Mouse (Mus musculus) cerebellum, adult 2 months (tissue): ENCODE measurements around the gene Tmem120b. TPM values are rescaled to one million over a fixed set of nuclear protein-coding genes. Genes with fewer than 3 reads are reported as not detected.
A peak's percentile ranks its signal among the peaks of the same experiment; 100 is the strongest.

ENCODE experiments used
- DNase-seq, 2 experiments: peaks; one replicate each; pipeline ENCODE4 v3.0.0; 2021
- H3K27ac ChIP-seq: fragments of 200-500 bp; 2 replicates; pipeline ENCODE4 v1.5.1; 2012; ENCODE audit warnings: low read length, control low read depth, inconsistent platforms; ENCODE audit not compliant: insufficient read depth
- H3K27me3 ChIP-seq: fragments of 200-500 bp; 2 replicates; pipeline ENCODE4 v1.6.1; 2012; ENCODE audit warnings: inconsistent platforms, mild to moderate bottlenecking, low read length, moderate library complexity; ENCODE audit not compliant: control insufficient read depth, insufficient read depth
- H3K4me1 ChIP-seq: fragments of 200-500 bp; 2 replicates; pipeline ENCODE4 v1.6.1; 2011; ENCODE audit warnings: low read length; ENCODE audit not compliant: control insufficient read depth, insufficient read depth
- H3K4me3 ChIP-seq: fragments of 200-500 bp; replicated peaks from 2 replicates; pipeline ENCODE3; 2011; ENCODE audit warnings: mild to moderate bottlenecking, low read depth, low read length, control low read depth; ENCODE audit not compliant: insufficient read depth
- CTCF ChIP-seq: fragments of 200-500 bp; IDR thresholded peaks from 2 replicates; pipeline ENCODE4 v1.5.1; 2011; ENCODE audit warnings: low read depth, mild to moderate bottlenecking, control low read depth, low read length, moderate library complexity, borderline replicate concordance; ENCODE audit not compliant: insufficient read depth
- POLR2A ChIP-seq: fragments of 200-500 bp; IDR thresholded peaks from 2 replicates; pipeline ENCODE4 v1.6.1; 2011; ENCODE audit warnings: low read length, control low read depth, borderline replicate concordance; ENCODE audit not compliant: insufficient read depth
- WGBS: fragments of 180-500 bp; shearing (Covaris S2); methylation state at CpG from one replicate; pipeline ENCODE4 v1.1.7; 2018; 5-methylcytosine and 5-hydroxymethylcytosine counted together
- polyA plus RNA-seq: library from polyadenylated mRNA; depleted of rRNA; stranded (reverse); fragments of >200 nt; gene quantifications from 2 replicates; pipeline ENCODE4 v1.2.3, GENCODE M21; 2012

Gene Tmem120b
- polyA plus RNA-seq, 1 experiment = 21.8 TPM

DNA sequence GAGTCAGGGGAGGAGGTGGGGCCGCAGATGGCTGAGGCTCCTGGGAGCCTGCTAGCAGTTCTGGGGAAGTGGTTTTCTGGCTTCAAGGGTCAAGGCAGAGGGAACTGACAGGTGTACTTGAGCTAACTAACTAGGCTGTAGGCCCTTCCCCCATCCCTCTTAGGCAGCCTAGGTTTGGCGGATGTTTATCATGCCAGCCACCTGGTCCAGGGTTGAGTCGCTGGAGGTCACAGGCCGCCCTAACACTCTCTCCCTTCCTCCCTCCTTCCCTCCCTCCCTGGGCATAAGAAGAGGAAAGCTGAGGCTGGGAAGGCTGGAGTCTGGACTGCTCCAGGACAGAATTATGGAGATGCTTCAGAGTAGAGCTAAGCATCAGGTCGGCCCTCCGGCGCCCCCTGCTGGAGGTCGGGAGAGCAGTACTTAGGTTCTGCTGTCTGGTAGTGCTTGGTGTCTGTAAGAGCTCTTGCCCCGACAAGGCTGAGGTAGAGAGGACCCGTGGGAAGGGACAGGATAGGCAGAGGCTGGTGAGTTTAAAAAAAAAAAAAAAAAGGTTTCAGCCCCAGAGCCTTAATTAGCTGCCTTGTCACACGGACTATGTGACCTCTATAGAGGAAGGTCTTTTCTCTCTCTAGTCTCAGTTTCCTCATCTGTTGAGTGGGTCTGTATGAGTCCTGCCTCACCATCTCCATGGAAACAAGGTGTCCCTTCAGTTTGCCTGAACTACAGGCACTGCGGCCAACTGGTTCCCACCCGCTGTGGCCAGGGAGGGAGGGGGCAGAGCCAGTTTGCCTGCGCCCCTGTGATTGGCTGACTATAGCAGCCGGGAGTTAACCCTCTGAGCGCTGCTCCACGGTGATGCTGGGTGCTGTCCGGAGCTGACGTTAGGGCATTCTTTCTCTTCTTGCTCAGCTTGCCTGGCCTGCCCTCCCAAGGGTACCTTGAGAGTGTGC lies 81.5 kb downstream of the Tmem120b start:
- H3K27ac ChIP-seq = peak overlapping the region; percentile 31; the same call in 1 of the 2 replicates
- H3K4me1 ChIP-seq = peaks cover 26% of the 10 kb centered on the region
- no peaks in the 10 kb centered on the region for H3K27me3 ChIP-seq
- peak; percentile 91 for DNase-seq
- peak overlapping the region; percentile 91 for H3K4me3 ChIP-seq
- TF ChIP-seq POLR2A (no peak), CTCF (peak; percentile 92)
- WGBS = 1% methylated on average over 19 of the region's 19 CpGs

DNA sequence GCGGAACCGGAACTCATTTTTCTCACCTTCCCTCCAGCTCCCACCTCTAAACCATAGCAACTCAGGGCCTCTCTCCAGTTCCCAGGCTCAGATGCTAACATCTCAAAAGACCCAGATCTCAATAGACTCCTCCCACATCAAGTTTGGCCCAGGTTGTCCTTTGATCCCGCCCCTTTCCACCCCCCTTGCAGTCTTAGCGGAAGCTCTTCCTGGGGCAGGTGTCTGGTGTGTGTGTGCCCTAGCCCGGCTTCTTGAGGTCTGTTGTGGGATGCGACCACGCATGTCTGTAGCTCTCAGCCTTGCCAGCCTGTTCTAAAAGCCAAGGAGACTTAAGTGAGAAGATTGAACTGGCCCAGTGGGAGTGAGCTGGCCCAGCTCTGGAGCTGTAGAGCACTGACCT lies 82.4 kb downstream of the Tmem120b start:
- TF ChIP-seq POLR2A (no peak), CTCF (no peak)
- Histone ChIP-seq H3K27ac (no peak overlapping the region), H3K4me1 (peaks cover 22% of the 10 kb centered on the region), H3K4me3 (peak overlapping the region; percentile 91), H3K27me3 (no peaks in the 10 kb centered on the region)
- 5% methylated on average over 7 of the region's 7 CpGs for WGBS
- DNase-seq = peak; percentile 45

DNA sequence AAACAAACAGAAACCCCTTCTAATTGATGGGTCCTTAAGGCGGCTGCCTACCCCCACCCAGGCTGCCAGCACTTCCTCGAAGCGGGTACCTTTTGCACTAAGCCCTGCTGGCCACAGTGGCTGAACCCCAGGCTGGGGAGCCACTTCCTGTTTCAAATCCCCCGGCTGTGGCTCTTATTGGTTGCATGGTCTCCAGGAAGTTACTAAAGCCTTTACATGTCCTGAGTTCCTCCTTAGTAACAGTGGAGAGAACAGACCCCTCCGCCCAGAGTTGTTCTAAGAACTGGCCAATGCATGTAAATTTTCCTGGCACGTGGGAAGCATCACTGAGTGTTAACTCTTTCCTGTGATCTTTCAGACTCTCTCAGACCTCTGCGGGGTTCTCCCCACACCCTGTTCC lies 82.9 kb downstream of the Tmem120b start:
- Histone ChIP-seq H3K4me3 (peak overlapping the region; percentile 91), H3K27ac (no peak overlapping the region), H3K4me1 (peaks cover 22% of the 10 kb centered on the region), H3K27me3 (no peaks in the 10 kb centered on the region)
- TF ChIP-seq CTCF (no peak), POLR2A (no peak)
- no peak for DNase-seq
- WGBS = 5% methylated on average over 7 of the region's 7 CpGs

DNA sequence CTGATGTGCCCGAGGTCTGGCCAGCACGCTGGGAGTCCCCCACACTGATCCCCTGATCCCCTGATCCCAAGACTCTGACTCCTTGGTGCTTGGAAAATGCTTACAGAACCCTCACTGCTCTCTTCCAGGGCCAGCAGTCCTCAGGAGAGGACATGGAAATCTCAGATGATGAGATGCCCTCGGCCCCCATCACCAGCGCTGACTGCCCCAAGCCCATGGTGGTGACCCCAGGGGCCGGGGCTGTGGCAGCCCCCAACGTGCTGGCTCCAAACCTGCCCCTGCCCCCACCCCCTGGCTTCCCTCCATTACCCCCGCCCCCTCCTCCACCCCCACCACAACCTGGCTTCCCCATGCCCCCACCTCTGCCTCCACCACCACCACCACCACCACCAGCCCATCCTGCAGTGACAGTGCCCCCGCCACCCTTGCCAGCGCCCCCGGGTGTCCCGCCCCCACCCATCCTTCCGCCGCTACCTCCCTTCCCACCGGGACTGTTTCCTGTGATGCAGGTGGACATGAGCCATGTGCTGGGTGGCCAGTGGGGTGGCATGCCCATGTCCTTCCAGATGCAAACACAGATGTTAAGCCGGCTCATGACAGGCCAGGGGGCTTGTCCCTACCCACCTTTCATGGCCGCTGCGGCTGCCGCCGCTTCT lies 83.6 kb downstream of the Tmem120b start:
- WGBS = 83% methylated on average over 18 of the region's 19 CpGs
- Histone ChIP-seq H3K27ac (no peak overlapping the region), H3K4me3 (no peak overlapping the region), H3K4me1 (peaks cover 22% of the 10 kb centered on the region), H3K27me3 (no peaks in the 10 kb centered on the region)
- no peak for TF ChIP-seq CTCF
- TF ChIP-seq POLR2A = no peak
- no peak for DNase-seq

- H3K27ac ChIP-seq = no peak overlapping the region
- TF ChIP-seq CTCF (no peak), POLR2A (no peak)
- WGBS = 42% methylated on average over 1 of the region's 1 CpGs
- no peak overlapping the region for H3K4me3 ChIP-seq
- no peak for DNase-seq
- H3K27me3 ChIP-seq = no peaks in the 10 kb centered on the region
- H3K4me1 ChIP-seq = peaks cover 16% of the 10 kb centered on the region
These were observed 84.7 kb downstream of the Tmem120b start for GRCm38 (mm10) chr5:123152901-123153300.

- WGBS = 45% methylated on average over 7 of the region's 7 CpGs
- TF ChIP-seq CTCF (peak; percentile 78), POLR2A (no peak)
- DNase-seq = peak; percentile 72 to 74
- Histone ChIP-seq H3K4me1 (no peaks in the 10 kb centered on the region), H3K4me3 (no peak overlapping the region), H3K27ac (no peak overlapping the region), H3K27me3 (no peaks in the 10 kb centered on the region)
These were observed 87.2 kb downstream of the Tmem120b start for GRCm38 (mm10) chr5:123155425-123155824.

DNA sequence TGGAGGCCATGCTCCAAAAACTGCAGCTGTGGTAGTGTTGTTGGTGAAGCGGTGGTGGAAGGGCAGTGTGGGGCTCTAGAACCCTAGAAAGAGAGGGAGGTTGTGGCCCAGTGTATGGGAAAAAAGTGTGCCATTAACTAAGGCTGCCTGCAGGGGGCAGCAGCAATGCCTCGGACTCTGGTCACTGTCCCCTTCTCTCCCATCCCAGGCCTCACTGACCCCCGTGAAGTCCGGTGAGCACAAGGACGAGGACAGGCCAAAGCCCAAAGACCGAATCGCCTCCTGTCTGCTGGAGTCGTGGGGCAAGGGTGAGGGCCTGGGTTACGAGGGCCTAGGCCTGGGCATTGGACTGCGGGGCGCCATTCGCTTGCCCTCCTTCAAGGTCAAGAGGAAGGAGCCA lies 88.5 kb downstream of the Tmem120b start:
- Histone ChIP-seq H3K4me1 (no peaks in the 10 kb centered on the region), H3K27me3 (no peaks in the 10 kb centered on the region), H3K4me3 (no peak overlapping the region), H3K27ac (no peak overlapping the region)
- peak; percentile 60 for TF ChIP-seq CTCF
- no peak for TF ChIP-seq POLR2A
- DNase-seq = no peak
- 78% methylated on average over 12 of the region's 12 CpGs for WGBS
